Mouse (Mus musculus): ENCODE measurements around the gene Acot4.
"Not testable (repeated sequence)": the region's sequence is repeated elsewhere in the genome, so short reads cannot be mapped to it uniquely, and the experiment has no call there.

DNA sequence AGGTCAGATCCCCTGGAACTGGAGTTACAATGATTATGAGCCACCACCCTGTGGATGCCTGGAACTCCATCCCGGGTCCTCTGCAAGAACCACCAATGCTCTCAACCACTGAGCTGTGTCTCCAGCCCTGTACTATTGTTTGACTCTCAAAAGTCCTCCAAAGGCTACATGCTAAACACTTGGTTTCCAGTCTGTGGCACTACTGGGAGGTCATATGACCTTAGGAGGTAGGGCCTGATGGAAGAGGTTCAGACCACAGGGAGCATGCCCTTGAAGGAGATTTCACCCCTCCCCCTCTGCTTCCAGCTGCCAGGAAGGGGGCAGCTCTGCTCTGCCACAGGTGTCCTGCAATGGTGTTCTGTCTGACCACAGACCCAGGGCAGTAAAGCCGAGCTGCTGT is 4.9 kb upstream of the Acot4 start:
- not testable (repeated sequence) for TF ChIP-seq POLR2A (IDR thresholded peaks at IDR 0.05; ENCODE audit: insufficient read depth, low read length); CTCF (IDR thresholded peaks at IDR 0.05; ENCODE audit: low read depth, low read length)

Data from ES-Bruce4 (cell line).